Mouse (Mus musculus): ENCODE measurements around the gene Arhgef3. TPM values are rescaled to one million over a fixed set of nuclear protein-coding genes. Genes with fewer than 3 reads are reported as not detected.
A peak's percentile ranks its signal among the peaks of the same experiment; 100 is the strongest.

Arhgef3 gene
- polyA plus RNA-seq, 2 experiments: 2.6 to 5.4 TPM

- H3K4me2 ChIP-seq (ENCODE audit: low read depth): no peak overlapping the region
- no peaks in the 10 kb centered on the region for H3K27me3 ChIP-seq (ENCODE audit: control insufficient read depth, insufficient read depth, low read length)
- no peaks in the 10 kb centered on the region for H3K9me3 ChIP-seq (ENCODE audit: control insufficient read depth, low read length)
- no peak overlapping the region for H3K27ac ChIP-seq
- H3K4me1 ChIP-seq (replicated peaks; ENCODE audit: control insufficient read depth in 2 of 2, insufficient read depth in 2 of 2, low read length in 1 of 2): no peaks in the 10 kb centered on the region
- no peaks in the 10 kb centered on the region for H3K36me3 ChIP-seq (replicated peaks; ENCODE audit: control insufficient read depth, insufficient read depth, low read depth)
- H3K4me3 ChIP-seq (ENCODE audit: insufficient read depth in 1 of 2, low read depth in 2 of 2, low read length in 2 of 2): no peak overlapping the region
- TF ChIP-seq CTCF (IDR thresholded peaks at IDR 0.05; ENCODE audit: low read depth) (peak; percentile 61), EP300 (IDR thresholded peaks at IDR 0.05; ENCODE audit: low read depth) (no peak)
- no peak overlapping the region for H3K9ac ChIP-seq (replicated peaks)
- WGBS (ENCODE audit: insufficient replicate concordance): 19% methylated on average over 3 of the region's 3 CpGs
- ATAC-seq (ENCODE audit: insufficient read depth): no peak
- no peak for DNase-seq (ENCODE audit: low read depth in 3 of 3, low spot score in 3 of 3)
Observed at GRCm38 (mm10) chr14:27192450-27192849, 77.8 kb downstream of the Arhgef3 start.

GRCm38 (mm10) chr14:27196980-27197379, 82.3 kb downstream of the Arhgef3 start:
- no peaks in the 10 kb centered on the region for H3K27me3 ChIP-seq (ENCODE audit: control insufficient read depth, insufficient read depth, low read length)
- 22% methylated on average over 8 of the region's 8 CpGs for WGBS (ENCODE audit: insufficient replicate concordance)
- H3K27ac ChIP-seq: no peak overlapping the region
- no peak overlapping the region for H3K4me3 ChIP-seq (ENCODE audit: insufficient read depth in 1 of 2, low read depth in 2 of 2, low read length in 2 of 2)
- TF ChIP-seq EP300 (IDR thresholded peaks at IDR 0.05; ENCODE audit: low read depth) (no peak), CTCF (IDR thresholded peaks at IDR 0.05; ENCODE audit: low read depth) (no peak)
- H3K4me2 ChIP-seq (ENCODE audit: low read depth): no peak overlapping the region
- no peak overlapping the region for H3K9ac ChIP-seq (replicated peaks)
- no peaks in the 10 kb centered on the region for H3K4me1 ChIP-seq (replicated peaks; ENCODE audit: control insufficient read depth in 2 of 2, insufficient read depth in 2 of 2, low read length in 1 of 2)
- ATAC-seq (ENCODE audit: insufficient read depth) (no peak), DNase-seq (ENCODE audit: low read depth in 3 of 3, low spot score in 3 of 3) (no peak)
- no peaks in the 10 kb centered on the region for H3K9me3 ChIP-seq (ENCODE audit: control insufficient read depth, low read length)
- H3K36me3 ChIP-seq (replicated peaks; ENCODE audit: control insufficient read depth, insufficient read depth, low read depth): no peaks in the 10 kb centered on the region

GRCm38 (mm10) chr14:27198490-27199089, 83.9 kb downstream of the Arhgef3 start:
- 53% methylated on average over 5 of the region's 5 CpGs for WGBS (ENCODE audit: insufficient replicate concordance)

GRCm38 (mm10) chr14:27199119-27199518, 84.4 kb downstream of the Arhgef3 start:
- Histone ChIP-seq H3K9ac (replicated peaks) (no peak overlapping the region), H3K9me3 (ENCODE audit: control insufficient read depth, low read length) (no peaks in the 10 kb centered on the region), H3K4me3 (ENCODE audit: insufficient read depth in 1 of 2, low read depth in 2 of 2, low read length in 2 of 2) (no peak overlapping the region), H3K27ac (no peak overlapping the region), H3K4me1 (replicated peaks; ENCODE audit: control insufficient read depth in 2 of 2, insufficient read depth in 2 of 2, low read length in 1 of 2) (no peaks in the 10 kb centered on the region), H3K36me3 (replicated peaks; ENCODE audit: control insufficient read depth, insufficient read depth, low read depth) (no peaks in the 10 kb centered on the region), H3K4me2 (ENCODE audit: low read depth) (no peak overlapping the region), H3K27me3 (ENCODE audit: control insufficient read depth, insufficient read depth, low read length) (no peaks in the 10 kb centered on the region)
- no peak for DNase-seq (ENCODE audit: low read depth in 3 of 3, low spot score in 3 of 3)
- no peak for ATAC-seq (ENCODE audit: insufficient read depth)
- TF ChIP-seq EP300 (IDR thresholded peaks at IDR 0.05; ENCODE audit: low read depth) (no peak), CTCF (IDR thresholded peaks at IDR 0.05; ENCODE audit: low read depth) (no peak)
- 47% methylated on average over 3 of the region's 3 CpGs for WGBS (ENCODE audit: insufficient replicate concordance)

More at GRCm38 (mm10) chr14:27198490-27199089, 83.9 kb downstream of the Arhgef3 start:
- DNase-seq (ENCODE audit: low read depth in 3 of 3, low spot score in 3 of 3) (no peak), ATAC-seq (ENCODE audit: insufficient read depth) (no peak)
- H3K9me3 ChIP-seq (ENCODE audit: control insufficient read depth, low read length): no peaks in the 10 kb centered on the region
- H3K27me3 ChIP-seq (ENCODE audit: control insufficient read depth, insufficient read depth, low read length): no peaks in the 10 kb centered on the region
- H3K4me1 ChIP-seq (replicated peaks; ENCODE audit: control insufficient read depth in 2 of 2, insufficient read depth in 2 of 2, low read length in 1 of 2): no peaks in the 10 kb centered on the region
- no peak overlapping the region for H3K9ac ChIP-seq (replicated peaks)
- no peaks in the 10 kb centered on the region for H3K36me3 ChIP-seq (replicated peaks; ENCODE audit: control insufficient read depth, insufficient read depth, low read depth)
- no peak overlapping the region for H3K4me3 ChIP-seq (ENCODE audit: insufficient read depth in 1 of 2, low read depth in 2 of 2, low read length in 2 of 2)
- H3K4me2 ChIP-seq (ENCODE audit: low read depth): no peak overlapping the region
- no peak overlapping the region for H3K27ac ChIP-seq
- TF ChIP-seq CTCF (IDR thresholded peaks at IDR 0.05; ENCODE audit: low read depth) (no peak), EP300 (IDR thresholded peaks at IDR 0.05; ENCODE audit: low read depth) (no peak)

GRCm38 (mm10) chr14:27199870-27200269, 85.2 kb downstream of the Arhgef3 start:
- WGBS (ENCODE audit: insufficient replicate concordance): 72% methylated on average over 11 of the region's 11 CpGs
- no peaks in the 10 kb centered on the region for H3K9me3 ChIP-seq (ENCODE audit: control insufficient read depth, low read length)
- TF ChIP-seq CTCF (IDR thresholded peaks at IDR 0.05; ENCODE audit: low read depth) (no peak), EP300 (IDR thresholded peaks at IDR 0.05; ENCODE audit: low read depth) (no peak)
- H3K27ac ChIP-seq: no peak overlapping the region
- H3K27me3 ChIP-seq (ENCODE audit: control insufficient read depth, insufficient read depth, low read length): no peaks in the 10 kb centered on the region
- no peak for ATAC-seq (ENCODE audit: insufficient read depth)
- no peak for DNase-seq (ENCODE audit: low read depth in 3 of 3, low spot score in 3 of 3)
- no peak overlapping the region for H3K9ac ChIP-seq (replicated peaks)
- H3K36me3 ChIP-seq (replicated peaks; ENCODE audit: control insufficient read depth, insufficient read depth, low read depth): no peaks in the 10 kb centered on the region
- H3K4me2 ChIP-seq (ENCODE audit: low read depth): no peak overlapping the region
- no peak overlapping the region for H3K4me3 ChIP-seq (ENCODE audit: insufficient read depth in 1 of 2, low read depth in 2 of 2, low read length in 2 of 2)
- no peaks in the 10 kb centered on the region for H3K4me1 ChIP-seq (replicated peaks; ENCODE audit: control insufficient read depth in 2 of 2, insufficient read depth in 2 of 2, low read length in 1 of 2)
